Mouse (Mus musculus): ENCODE results near the gene Ccdc92b. TPM values are rescaled to one million over a fixed set of nuclear protein-coding genes. Genes with fewer than 3 reads are reported as not detected.
A peak's percentile ranks its signal among the peaks of the same experiment; 100 is the strongest.

Gene Ccdc92b
- polyA plus RNA-seq, 1 experiment: 0.06 TPM

GRCm38 (mm10) chr11:74671013-74671412 is 51.6 kb downstream of the Ccdc92b start:
- H3K79me2 ChIP-seq (ENCODE audit: control insufficient read depth, insufficient read depth): no peaks in the 10 kb centered on the region
- TF ChIP-seq POLR2AphosphoS2 (IDR thresholded peaks at IDR 0.05; ENCODE audit: insufficient read length, low read depth) (peak; percentile 51), TCF12 (IDR thresholded peaks at IDR 0.05; ENCODE audit: insufficient read depth, poor library complexity, severe bottlenecking) (no peak), CEBPB (IDR thresholded peaks at IDR 0.05; ENCODE audit: insufficient read depth, poor library complexity, severe bottlenecking) (no peak), TCF3 (IDR thresholded peaks at IDR 0.05; ENCODE audit: insufficient read length, low read depth) (no peak)
- H3K4me2 ChIP-seq (ENCODE audit: low read depth): no peak overlapping the region

GRCm38 (mm10) chr11:74671839-74672238 is 52.4 kb downstream of the Ccdc92b start:
- H3K4me3 ChIP-seq: no peak overlapping the region
- H3K27me3 ChIP-seq (ENCODE audit: control insufficient read depth, insufficient read depth, insufficient read length): no peaks in the 10 kb centered on the region
- no peak overlapping the region for H3ac ChIP-seq (ENCODE audit: control insufficient read depth, insufficient read length)
- peaks cover 37% of the 10 kb centered on the region for H3K36me3 ChIP-seq (ENCODE audit: control insufficient read depth, insufficient read depth)
- TF ChIP-seq MYOD1 (IDR thresholded peaks at IDR 0.05; ENCODE audit: control insufficient read depth in 1 of 3, insufficient read length in 2 of 3, low read depth in 2 of 3): no peak
- no peak overlapping the region for H3K4me2 ChIP-seq (ENCODE audit: low read depth)
- no peaks in the 10 kb centered on the region for H3K79me2 ChIP-seq (ENCODE audit: control insufficient read depth, insufficient read depth)

More at GRCm38 (mm10) chr11:74671013-74671412, 51.6 kb downstream of the Ccdc92b start:
- no peaks in the 10 kb centered on the region for H3K27me3 ChIP-seq (ENCODE audit: control insufficient read depth, insufficient read depth, insufficient read length)
- no peak overlapping the region for H3K4me3 ChIP-seq
- peaks cover 43% of the 10 kb centered on the region for H3K36me3 ChIP-seq (ENCODE audit: control insufficient read depth, insufficient read depth)
- no peak overlapping the region for H3ac ChIP-seq (ENCODE audit: control insufficient read depth, insufficient read length)

- Histone ChIP-seq H3K36me3 (ENCODE audit: control insufficient read depth, insufficient read depth) (peaks cover 41% of the 10 kb centered on the region), H3K4me3 (no peak overlapping the region), H3K4me2 (ENCODE audit: low read depth) (no peak overlapping the region), H3K79me2 (ENCODE audit: control insufficient read depth, insufficient read depth) (peaks cover 2% of the 10 kb centered on the region), H3K27me3 (ENCODE audit: control insufficient read depth, insufficient read depth, insufficient read length) (no peaks in the 10 kb centered on the region), H3ac (ENCODE audit: control insufficient read depth, insufficient read length) (no peak overlapping the region)
- TF ChIP-seq MYOG (IDR thresholded peaks at IDR 0.05; ENCODE audit: control insufficient read depth in 1 of 3, insufficient read depth in 1 of 3, insufficient read length in 2 of 3, low read depth in 2 of 3): no peak
- TF ChIP-seq SRF (IDR thresholded peaks at IDR 0.05; ENCODE audit: control insufficient read depth, insufficient read length, low read depth): no peak
- TF ChIP-seq USF1 (IDR thresholded peaks at IDR 0.05; ENCODE audit: low read depth): no peak
- no peak for TF ChIP-seq CEBPB (IDR thresholded peaks at IDR 0.05; ENCODE audit: insufficient read depth, poor library complexity, severe bottlenecking)
Measured at GRCm38 (mm10) chr11:74672901-74673513, 53.6 kb downstream of the Ccdc92b start.

- no peak overlapping the region for H3K4me3 ChIP-seq
- no peak overlapping the region for H3ac ChIP-seq (ENCODE audit: control insufficient read depth, insufficient read length)
- no peaks in the 10 kb centered on the region for H3K27me3 ChIP-seq (ENCODE audit: control insufficient read depth, insufficient read depth, insufficient read length)
- H3K79me2 ChIP-seq (ENCODE audit: control insufficient read depth, insufficient read depth): peaks cover 8% of the 10 kb centered on the region
- TF ChIP-seq POLR2AphosphoS2 (IDR thresholded peaks at IDR 0.05; ENCODE audit: insufficient read length, low read depth): peak; percentile 81
- no peak for TF ChIP-seq MAX (IDR thresholded peaks at IDR 0.05; ENCODE audit: low read depth)
- TF ChIP-seq REST (IDR thresholded peaks at IDR 0.05; ENCODE audit: insufficient read depth, insufficient read length): no peak
- TF ChIP-seq CEBPB (IDR thresholded peaks at IDR 0.05; ENCODE audit: insufficient read depth, poor library complexity, severe bottlenecking): no peak
- TF ChIP-seq POLR2A (IDR thresholded peaks at IDR 0.05; ENCODE audit: insufficient read length, low read depth): peak; percentile 26
- no peak for TF ChIP-seq E2F4 (IDR thresholded peaks at IDR 0.05; ENCODE audit: insufficient read depth)
- TF ChIP-seq MYOD1 (IDR thresholded peaks at IDR 0.05; ENCODE audit: control insufficient read depth in 1 of 3, insufficient read length in 2 of 3, low read depth in 2 of 3): no peak
- TF ChIP-seq SRF (IDR thresholded peaks at IDR 0.05; ENCODE audit: control insufficient read depth, insufficient read length, low read depth): no peak
- no peak for TF ChIP-seq MYOG (IDR thresholded peaks at IDR 0.05; ENCODE audit: control insufficient read depth in 1 of 3, insufficient read depth in 1 of 3, insufficient read length in 2 of 3, low read depth in 2 of 3)
- TF ChIP-seq TCF12 (IDR thresholded peaks at IDR 0.05; ENCODE audit: insufficient read depth, poor library complexity, severe bottlenecking): no peak
- no peak for TF ChIP-seq USF1 (IDR thresholded peaks at IDR 0.05; ENCODE audit: low read depth)
- TF ChIP-seq TCF3 (IDR thresholded peaks at IDR 0.05; ENCODE audit: insufficient read length, low read depth): no peak
- H3K4me2 ChIP-seq (ENCODE audit: low read depth): no peak overlapping the region
- H3K36me3 ChIP-seq (ENCODE audit: control insufficient read depth, insufficient read depth): peaks cover 45% of the 10 kb centered on the region
Measured at GRCm38 (mm10) chr11:74673561-74673960, 54.2 kb downstream of the Ccdc92b start.

- Histone ChIP-seq H3K36me3 (ENCODE audit: control insufficient read depth, insufficient read depth) (peaks cover 51% of the 10 kb centered on the region), H3K4me3 (no peak overlapping the region), H3ac (ENCODE audit: control insufficient read depth, insufficient read length) (no peak overlapping the region), H3K79me2 (ENCODE audit: control insufficient read depth, insufficient read depth) (peaks cover 9% of the 10 kb centered on the region), H3K27me3 (ENCODE audit: control insufficient read depth, insufficient read depth, insufficient read length) (no peaks in the 10 kb centered on the region), H3K4me2 (ENCODE audit: low read depth) (no peak overlapping the region)
- TF ChIP-seq MYOD1 (IDR thresholded peaks at IDR 0.05; ENCODE audit: control insufficient read depth in 1 of 3, insufficient read length in 2 of 3, low read depth in 2 of 3): no peak
- no peak for TF ChIP-seq POLR2A (IDR thresholded peaks at IDR 0.05; ENCODE audit: insufficient read length, low read depth)
- no peak for TF ChIP-seq TCF3 (IDR thresholded peaks at IDR 0.05; ENCODE audit: insufficient read length, low read depth)
- TF ChIP-seq CEBPB (IDR thresholded peaks at IDR 0.05; ENCODE audit: insufficient read depth, poor library complexity, severe bottlenecking): no peak
- no peak for TF ChIP-seq MYOG (IDR thresholded peaks at IDR 0.05; ENCODE audit: control insufficient read depth in 1 of 3, insufficient read depth in 1 of 3, insufficient read length in 2 of 3, low read depth in 2 of 3)
- peak; percentile 41 for TF ChIP-seq POLR2AphosphoS2 (IDR thresholded peaks at IDR 0.05; ENCODE audit: insufficient read length, low read depth)
- no peak for TF ChIP-seq USF1 (IDR thresholded peaks at IDR 0.05; ENCODE audit: low read depth)
- TF ChIP-seq MAX (IDR thresholded peaks at IDR 0.05; ENCODE audit: low read depth): no peak
Measured at GRCm38 (mm10) chr11:74674713-74675112, 55.3 kb downstream of the Ccdc92b start.
